Mouse (Mus musculus): ENCODE measurements around the gene Cdk5r2.
"Not testable (repeated sequence)": the region's sequence is repeated elsewhere in the genome, so short reads cannot be mapped to it uniquely, and the experiment has no call there.

The Cdk5r2 gene

DNA sequence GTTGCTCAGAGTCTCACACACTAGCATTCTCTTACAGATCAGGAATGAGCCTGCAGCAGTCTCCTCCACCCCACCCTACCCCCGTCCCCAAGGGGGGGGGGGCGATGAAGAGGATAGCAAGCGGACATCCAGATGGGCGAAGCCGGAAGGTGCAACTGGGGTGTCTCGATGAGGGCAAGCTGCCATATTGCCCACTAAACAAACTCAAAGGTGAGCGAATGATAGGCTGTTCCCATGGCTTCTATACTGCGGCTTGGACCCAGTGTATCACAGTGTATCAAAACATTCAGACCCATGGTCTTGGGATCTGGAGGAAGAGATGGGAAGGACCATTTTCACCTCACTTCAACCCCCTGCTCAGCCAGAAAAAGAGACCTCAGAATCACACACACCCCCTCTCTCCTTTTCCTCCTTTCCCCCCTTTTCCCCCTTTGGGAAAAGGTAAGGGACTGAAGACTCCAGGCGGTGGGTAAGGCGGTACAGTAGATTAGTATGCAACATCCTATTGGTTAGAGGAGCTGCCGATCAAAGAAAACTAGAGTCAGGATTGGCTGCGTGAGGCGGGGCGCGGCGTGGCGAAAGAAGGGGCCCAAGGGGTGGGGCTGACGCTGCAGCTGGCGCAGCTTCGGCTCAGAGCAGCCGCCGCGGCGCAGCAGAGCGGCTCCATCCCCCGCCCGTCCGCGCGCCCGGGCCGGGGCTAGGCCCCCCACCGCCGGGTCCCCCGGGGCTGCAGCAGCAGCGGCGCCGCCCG lies at the start of gene Cdk5r2:
Gene Cdk5r2, plus strand, starts transcription at position 629 of the 751 bp plus-strand sequence.
- in situ Hi-C loops (cut with MboI, MseI) = no loop called here

DNA sequence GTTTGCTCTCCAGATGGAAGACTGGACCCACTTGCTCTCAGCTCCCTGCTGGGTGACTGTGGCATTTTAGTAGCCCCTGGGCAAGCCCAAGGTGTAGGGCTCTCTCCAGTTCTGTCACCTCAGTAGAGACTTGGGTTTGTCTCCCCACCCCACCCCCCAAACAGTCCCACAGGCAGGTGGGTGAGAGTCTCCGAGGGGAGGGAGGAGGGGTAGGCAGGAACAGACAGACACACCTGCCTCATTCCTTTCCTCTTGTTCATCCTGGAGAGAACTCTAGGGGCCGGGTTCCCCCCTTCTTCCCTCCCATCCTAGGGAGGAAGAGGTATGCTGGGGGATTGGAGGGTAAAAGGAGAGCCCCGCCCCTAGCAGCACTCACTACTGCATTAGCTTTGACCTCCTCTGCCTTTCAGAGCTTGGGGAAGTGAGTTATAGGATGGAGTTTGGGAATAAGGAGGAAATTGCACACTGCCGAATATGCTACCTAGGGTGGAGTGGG lies 49.3 kb upstream of the Cdk5r2 start:
- in situ Hi-C loops (cut with MboI, MseI) = loop anchor here (10.0 kb wide), 1 partner anchor 319 kb away; the partner anchor contains the start of gene Nhej1

DNA sequence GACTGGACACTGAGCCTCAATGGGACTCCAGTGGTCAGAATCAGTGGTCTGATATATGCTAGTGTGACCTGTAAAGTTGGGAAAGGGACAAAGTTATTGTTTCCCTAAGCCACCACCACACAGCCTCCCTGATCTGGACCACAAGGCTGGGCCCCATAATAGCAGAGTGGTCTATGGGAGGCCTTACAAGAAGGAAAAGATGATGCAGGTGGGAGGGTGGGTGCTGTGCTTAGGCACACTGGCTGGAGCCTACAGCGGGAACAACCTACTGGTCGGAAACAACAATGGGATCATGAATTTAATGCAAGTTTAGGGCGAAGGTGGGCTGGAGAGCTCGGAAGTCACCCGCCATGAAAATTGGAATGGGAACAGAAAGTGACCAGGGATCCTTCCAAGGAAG lies 48.9 kb upstream of the Cdk5r2 start:
- in situ Hi-C loops (cut with MboI, MseI) = loop anchor here (10.0 kb wide), 1 partner anchor 319 kb away; the partner anchor contains the start of gene Nhej1

DNA sequence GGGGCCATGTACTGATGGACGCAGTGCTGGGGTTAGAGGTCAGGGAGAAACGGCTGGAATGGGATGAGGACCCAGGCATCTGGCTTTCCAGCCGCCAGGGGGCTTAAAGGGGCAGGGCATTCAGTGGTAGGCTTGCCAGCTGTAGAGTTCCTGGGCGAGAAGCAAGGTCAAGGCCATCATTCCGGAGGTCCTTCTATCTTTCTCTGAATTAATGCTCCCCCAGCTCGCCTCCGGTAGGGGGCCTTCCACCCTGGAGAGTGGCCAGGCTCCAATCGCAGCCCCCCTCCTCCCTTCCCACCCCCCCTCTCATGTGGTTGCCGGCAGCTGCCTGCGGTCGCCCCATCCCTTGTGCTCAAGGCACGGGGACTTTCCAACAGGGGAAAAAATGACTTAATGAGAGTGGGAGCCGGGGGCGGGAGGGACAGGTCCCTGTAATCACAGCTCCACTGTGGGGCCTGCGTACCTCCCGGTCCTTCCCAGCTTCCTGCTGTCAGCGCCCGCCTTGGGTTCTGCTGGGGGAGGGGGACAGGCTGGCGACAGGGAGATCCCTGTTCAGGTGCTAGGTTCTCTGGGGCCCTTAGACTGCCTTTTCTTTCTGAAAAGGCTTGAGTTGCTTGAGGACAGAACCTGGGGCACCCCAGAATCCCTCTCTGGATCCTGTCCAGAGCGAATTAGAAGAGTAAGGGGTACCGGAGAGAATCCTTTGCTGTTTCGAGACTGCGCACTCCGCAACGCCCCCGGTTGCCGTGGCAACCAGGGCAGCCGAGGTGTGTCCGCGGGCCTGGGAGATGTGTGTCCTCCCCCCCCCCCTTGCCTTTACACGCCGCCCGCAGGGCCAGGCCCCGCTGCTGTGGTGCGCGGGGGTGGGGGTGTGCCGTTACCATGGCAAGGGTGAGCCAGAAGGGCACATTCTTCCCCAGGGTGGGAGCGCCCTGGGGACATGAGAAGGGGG lies 48.1 kb upstream of the Cdk5r2 start:
- in situ Hi-C loops (cut with MboI, MseI) = loop anchor here (10.0 kb wide), 1 partner anchor 318 kb away; the partner anchor contains the start of gene Nhej1

DNA sequence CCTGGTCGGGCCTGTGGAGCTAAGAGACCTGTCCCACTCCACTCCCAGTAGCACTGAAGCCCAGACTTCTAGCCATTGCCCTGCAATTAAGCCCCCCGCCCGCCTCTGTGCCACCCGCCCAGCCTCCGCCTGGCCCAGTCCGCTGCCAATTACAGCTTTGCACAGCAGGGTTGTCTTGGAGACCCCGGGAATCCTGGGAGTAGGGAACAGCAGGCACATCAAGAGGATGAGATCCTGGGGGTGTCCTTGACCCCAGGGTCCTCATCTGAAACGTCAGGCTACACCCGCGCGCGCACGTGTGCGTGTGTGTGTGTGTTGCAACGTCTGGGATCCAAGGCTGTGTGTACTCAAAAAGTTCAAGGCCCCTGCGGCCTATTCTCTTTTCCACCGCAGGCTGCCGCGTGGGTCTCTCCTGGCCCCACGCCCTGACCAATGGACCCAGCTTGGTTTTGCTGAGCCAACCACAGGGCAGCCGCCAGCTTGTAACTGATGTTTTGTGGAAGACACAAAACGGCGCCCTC lies 47.1 kb upstream of the Cdk5r2 start:
- in situ Hi-C loops (cut with MboI, MseI) = loop anchor here (10.0 kb wide), 1 partner anchor 317 kb away; the partner anchor contains the start of gene Nhej1

DNA sequence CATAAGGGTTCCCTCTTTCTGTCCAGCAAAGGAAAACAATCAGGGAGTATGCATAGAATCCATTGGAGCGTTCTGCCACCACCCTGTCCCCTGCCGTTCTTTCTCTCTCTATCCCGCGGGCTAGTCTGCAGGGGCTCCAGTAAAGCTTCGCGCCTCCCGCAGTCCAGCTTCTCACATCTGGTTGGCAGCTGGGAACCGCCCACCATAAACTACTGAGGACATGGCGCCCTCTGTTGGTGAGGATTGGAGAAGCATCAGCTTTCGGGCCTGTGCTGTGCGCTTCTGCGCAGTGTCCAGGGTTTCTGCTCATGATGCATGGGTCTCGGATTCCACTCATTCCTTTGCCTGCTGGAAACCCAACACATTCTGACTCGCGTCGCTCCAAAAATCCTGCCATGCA lies 46.7 kb upstream of the Cdk5r2 start:
- in situ Hi-C loops (cut with MboI, MseI) = loop anchor here (10.0 kb wide), 1 partner anchor 317 kb away; the partner anchor contains the start of gene Nhej1

DNA sequence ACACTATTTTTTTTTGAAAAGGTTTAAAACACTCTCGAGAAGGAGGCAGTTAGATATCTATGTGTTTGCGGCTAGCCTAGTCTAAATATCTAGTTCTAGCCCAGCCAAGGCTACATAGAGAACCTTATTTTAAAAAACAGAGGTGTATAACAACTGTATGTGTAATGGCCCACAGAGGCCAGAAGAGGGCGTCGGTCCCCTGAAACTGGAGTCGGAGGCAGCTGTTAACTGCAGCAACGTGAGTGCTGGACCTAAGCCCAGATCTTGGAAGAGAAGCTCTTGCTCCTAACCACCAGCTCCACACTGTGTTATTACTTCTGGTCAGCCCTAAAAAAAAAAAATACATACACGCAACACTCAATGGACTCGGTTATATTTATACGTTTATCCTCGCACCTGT lies 45.7 kb upstream of the Cdk5r2 start:
- in situ Hi-C loops (cut with MboI, MseI) = loop anchor here (10.0 kb wide), 1 partner anchor 316 kb away; the partner anchor contains the start of gene Nhej1

DNA sequence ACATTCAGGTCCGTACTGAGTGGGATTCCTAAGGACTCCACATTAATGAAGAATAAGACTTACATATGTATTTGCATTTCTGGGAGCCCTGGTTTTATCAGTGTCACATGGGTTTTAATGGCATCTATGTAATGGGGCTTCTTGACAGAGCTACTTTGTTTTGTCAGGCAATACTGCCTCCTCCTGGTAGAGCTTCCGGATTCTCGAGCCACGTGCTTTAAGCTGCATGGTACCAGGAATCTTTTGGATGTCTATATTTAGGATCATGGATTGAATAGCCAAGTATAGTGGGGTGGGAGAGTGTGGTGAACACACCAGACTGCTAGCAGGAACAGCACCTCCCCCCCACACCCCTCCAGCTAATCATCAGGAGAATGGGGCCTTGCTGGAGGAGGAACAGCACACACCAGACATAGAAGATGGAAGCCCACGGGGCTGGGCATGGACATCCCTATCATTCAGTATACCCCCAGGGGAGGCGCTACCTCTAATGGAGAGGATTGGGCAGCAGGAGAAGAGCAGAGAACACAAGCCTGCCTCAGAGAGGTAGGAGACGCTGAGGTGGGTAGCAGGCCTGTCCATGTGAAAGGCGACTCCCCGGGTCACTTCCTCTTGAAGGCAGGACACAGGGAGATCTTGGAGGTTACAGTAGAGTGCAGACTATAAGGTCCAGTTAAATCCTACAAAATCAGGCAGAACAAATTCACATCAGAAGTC lies 39.6 kb upstream of the Cdk5r2 start:
- in situ Hi-C loops (cut with MboI, MseI) = no loop called here

DNA sequence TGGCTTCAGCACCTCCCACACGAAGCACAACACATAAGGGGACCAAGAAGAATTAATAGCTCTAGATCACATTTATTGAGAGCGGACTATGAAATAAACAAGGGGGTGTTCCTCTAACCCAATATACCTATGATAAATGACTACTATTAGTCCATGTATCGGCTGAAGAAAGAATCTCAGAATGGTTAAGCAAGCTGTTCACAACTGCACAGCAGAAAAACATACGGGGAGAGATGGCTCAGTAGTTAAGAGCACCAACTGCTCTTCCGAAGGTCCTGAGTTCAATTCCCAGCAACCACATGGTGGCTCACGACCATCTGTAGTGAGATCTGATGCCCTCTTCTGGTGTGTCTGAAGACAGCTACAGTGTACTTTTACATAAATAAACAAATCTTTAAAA lies 38.8 kb upstream of the Cdk5r2 start:
- in situ Hi-C loops (cut with MboI, MseI) = not testable (repeated sequence)

DNA sequence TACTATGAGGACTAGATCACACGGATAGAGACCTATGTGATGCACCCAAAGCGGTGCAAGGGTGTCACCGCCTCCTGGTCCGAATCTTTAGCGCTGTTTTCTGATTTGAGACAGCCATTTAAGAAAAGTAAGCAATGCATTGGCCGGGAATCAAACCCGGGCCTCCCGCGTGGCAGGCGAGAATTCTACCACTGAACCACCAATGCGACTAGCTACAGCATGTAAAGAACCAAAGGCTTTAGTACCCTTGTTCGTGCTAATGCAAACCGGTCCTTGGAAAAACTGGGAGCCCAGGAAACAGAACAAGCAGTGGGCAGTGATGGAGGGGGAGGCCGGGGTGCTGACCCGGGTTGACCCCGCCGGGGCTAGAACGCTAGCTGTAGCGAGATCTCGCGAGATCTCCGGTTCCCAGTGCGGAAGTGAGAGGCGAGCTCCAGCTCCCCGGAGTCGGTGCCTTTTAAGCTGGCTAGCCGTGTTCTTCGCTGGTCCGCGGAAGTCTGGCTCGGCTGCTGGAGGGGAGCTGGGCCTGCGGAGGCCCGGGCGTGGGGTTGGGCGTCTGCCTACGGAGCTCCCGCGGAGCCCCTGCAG lies 38.0 kb upstream of the Cdk5r2 start:
- in situ Hi-C loops (cut with MboI, MseI) = no loop called here

DNA sequence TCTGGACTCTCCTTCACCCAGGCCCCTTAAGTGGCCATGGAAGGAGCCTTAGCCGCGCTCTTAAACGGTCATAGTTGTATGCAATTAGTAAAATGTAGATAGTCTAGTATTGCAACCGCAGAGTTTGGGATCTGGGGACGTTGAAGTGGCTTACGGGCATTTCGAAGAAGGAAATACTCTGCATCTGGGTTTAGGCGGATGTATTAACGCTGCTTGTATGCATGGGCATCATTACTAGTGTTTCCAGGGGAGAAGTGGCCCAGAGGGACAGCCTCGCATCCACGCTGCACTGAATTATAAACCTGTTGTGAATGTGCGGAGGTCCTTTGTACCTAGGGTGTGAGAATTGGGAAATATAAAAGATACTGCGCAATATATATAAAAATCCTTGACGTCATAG lies 37.5 kb upstream of the Cdk5r2 start:
- in situ Hi-C loops (cut with MboI, MseI) = no loop called here

DNA sequence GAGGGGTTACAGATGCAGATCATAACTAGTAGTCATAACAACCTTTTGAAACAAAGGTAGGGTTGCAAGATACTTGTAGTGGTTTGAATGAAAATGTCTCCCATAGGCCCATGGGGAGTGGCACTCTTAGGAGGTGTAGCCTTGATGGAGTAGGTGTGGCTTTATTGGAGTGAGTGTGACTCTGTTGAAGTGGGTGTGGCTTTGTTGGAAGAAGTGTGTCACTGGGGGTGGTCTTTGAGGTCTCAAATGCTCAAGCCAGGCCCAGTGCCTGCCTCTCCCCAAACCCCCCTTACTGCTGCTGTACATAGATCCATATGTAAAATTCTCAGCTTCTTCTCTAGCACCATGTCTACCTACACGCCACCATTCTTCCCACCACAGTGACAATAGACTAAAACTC lies 36.2 kb upstream of the Cdk5r2 start:
- in situ Hi-C loops (cut with MboI, MseI) = no loop called here

DNA sequence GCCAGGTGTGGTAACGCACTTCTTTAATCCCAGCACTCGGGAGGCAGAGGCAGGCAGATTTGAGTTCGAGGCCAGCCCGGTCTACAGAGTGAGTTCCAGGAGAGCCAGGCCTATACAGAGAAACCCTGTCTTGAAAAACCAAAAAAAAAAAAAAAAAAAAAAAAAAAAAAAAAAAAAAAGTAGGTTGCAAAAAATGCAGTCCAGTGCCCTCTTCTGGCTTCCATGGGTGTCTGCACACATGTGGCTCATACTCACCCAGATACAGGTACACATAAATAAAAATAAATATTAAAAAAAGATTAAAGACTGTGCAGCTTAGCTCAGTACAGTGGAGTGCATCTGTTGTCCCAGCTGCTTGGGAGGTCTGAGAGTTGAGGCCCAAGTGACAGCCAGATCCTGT lies 31.1 kb upstream of the Cdk5r2 start:
- in situ Hi-C loops (cut with MboI, MseI) = not testable (repeated sequence)

DNA sequence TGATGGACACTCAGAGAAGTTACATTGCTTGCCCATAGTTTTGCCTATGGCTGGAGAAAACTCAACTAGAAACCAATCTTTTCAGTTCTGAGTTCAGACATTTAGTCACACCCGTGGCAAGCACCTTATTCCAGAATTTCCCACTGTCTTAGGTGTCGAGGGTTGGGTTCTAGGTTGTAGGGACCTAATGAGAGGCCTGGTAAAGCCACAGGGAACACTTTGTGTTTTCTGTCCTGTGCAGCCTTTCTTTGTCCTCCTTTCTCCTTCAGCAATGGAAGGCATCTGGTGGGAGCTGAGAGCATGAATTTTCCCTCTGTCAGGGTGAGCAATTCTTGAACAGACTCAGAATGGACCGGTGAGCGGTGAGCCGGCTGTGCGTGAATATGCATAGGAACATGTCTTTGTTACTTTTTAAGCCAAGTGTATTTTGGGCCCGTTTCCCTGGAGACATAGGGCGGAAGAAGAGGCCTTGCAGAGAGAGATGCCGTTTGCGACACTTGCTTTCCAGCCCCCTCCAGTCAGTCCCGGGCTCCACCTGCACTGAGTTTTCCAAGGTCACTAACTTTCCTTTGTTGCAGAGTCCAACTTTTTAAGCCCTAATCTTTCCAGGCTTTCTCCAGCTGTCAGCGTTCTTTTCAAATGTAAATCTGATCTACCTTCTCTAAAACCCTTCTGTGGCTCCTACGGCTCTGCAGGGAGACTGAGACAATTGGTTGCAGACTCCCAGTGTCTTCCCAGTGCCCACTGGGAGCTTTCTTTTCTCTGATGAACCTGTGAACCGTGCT lies 30.0 kb upstream of the Cdk5r2 start:
- in situ Hi-C loops (cut with MboI, MseI) = no loop called here

DNA sequence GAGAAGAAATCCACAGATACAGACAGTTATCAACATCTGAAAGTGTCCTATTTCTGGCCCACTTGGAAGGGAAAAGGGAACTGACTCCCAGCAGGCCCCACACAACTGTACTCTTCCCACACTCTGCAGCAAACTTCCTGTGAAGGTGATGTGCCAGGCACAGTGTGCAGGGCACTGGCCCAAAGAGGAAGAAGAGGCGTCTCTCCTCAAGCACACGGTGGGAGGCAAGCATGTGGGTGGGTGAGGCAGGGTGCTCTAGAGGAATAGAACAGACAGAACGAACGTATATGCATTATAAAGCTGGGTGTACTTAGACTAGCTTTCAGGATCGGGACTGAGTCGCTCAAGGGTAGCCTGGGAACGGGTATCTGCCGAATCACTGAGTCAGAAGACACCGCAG lies 24.7 kb upstream of the Cdk5r2 start:
- in situ Hi-C loops (cut with MboI, MseI) = no loop called here

DNA sequence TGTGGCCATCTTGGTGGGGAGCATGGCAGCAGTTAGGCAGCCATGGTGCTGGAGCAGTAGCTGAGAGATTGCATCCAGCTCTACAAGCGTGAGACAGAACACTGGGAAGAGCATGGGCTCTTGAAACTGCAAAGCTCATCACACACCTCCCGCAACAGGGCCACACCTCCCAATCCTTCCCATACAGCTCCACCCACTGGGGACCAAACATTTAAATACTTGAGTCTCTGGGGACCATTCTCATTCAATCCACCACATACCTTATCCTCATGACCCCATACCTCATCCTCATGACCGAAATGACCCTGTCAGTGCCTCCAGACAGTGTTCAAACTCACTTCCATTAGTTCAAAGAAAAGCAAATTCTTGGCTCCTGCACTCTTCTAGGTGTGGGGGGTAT lies 21.5 kb upstream of the Cdk5r2 start:
- in situ Hi-C loops (cut with MboI, MseI) = no loop called here

DNA sequence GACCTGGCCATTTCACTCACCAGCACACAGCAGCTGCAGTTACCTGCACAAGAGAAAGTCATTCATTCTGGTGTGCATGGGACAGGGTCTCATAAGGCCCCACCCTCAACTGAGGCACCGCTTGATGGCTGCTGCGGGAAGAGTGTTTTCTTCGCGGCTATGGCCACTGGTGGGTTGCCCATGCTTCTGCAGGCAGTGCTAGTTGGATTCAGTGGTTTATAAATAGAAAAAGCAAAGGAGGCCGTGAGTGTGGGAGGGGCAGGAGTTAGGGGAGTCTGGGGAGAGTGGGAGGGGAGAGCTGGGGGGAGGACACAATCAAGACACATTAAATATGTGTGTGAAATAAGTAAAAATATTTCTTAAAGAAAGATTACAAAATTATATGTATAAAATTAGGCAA lies 11.6 kb upstream of the Cdk5r2 start:
- in situ Hi-C loops (cut with MboI, MseI) = no loop called here

DNA sequence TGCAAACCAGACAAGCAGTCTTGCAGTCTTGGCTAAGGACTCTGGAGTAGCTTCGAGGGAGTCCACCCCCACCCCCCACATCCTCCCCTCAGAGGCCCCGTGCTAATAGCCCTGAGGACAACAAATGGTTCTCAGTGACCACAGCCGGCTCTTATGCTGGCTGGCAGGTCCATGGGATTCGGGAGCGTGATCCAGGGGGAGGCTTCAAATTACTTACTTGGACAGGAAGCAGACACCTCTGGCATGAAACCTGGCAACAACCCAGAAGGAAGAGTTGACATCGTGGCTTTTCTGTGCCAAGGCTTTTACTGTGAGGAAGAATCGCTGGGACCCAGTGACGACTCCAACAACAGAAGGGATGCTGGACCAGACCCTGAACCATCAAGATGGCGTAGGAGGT lies 8.4 kb upstream of the Cdk5r2 start:
- in situ Hi-C loops (cut with MboI, MseI) = no loop called here

DNA sequence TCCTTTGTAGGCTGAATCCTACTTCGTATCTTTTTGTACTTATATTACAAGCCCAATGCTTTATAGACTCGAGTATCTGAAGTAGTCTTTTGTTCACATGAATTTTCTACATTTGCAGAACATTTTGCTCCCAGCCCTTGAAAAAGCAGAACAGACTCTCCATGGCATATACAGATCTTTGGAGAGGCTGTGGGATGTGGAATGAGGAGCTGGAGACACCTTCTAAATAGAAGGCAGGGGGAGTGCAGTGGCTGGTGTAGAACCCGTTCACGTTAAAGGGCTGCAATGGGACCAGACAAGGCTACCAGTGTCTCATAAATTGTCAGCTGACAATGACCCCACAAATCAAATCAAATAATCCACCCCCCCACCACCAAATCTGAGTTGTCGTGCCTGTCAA lies 5.8 kb upstream of the Cdk5r2 start:
- in situ Hi-C loops (cut with MboI, MseI) = no loop called here

DNA sequence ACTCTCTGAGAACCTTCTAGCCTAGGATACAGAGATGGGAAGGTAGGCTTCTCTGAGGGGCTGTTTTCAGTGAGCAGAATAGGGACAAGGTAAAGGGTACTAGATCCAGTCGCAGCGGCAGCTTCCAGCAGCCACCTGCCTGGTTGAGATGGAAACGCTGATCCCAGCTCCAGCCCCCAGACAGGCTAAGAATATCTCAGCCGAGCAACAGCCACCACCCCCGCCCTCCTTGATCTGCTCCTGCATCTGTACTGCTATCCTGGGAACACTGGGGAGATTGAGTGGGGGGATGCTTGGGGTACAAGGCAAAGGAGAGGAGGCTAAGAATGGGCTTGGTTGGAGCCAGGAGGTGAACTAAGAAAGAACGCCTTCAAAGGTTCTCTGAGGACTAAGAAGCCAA lies 4.5 kb upstream of the Cdk5r2 start:
- in situ Hi-C loops (cut with MboI, MseI) = no loop called here

Measured in T-helper 2 cell (primary cell).